Comparison of ENCODE assay signal across 9 mouse cellular contexts in the genomic region with DNA sequence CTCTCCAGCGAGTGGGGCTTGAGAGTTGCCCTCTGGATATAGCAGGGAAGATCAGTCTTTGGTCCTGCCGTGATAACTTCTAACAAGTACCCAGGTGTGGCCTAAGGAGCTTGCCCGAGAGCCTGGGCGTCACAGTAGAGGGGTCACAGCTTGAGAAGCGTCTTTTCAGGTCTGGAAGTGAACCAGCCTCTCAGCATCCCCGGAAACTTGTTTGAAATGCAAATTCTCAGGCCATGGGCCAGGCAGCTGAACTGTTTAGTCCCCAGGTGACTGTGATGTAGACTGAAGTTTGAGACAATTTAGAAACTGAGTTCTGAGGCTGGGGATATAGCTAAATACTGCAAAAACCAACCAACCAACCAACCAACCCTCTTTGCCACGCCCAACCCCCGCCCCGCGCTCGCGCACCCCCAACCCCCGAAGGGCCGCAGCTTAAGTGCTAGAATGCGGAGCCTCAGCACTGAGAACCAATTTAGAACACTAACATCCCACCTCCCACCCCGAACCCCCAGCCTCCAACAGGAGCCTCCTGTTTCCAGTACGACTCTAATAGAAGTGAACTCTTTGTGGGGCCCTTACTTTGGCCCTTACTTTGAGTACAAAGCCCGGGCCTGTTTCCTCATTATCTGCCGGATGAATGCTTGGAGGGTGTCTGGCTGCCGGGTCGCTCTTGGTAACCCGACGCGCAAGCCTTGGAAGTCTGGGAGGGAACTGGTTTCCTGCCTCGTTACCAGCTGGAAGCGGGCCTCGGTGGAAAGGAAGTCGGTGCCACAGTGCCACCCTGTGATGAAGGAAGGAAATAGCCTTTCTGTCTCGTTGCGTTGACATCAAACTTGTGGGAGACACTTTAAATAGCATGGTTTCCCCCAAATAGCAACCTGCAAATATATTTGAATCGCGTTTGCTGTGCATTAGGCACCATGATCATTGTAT.
DNase-seq lines count a peak whose midpoint lies in the region; ATAC-seq and TF ChIP-seq lines count a peak whose summit lies in the region.
"Had no signal": no experiment of that assay in that cellular context is flagged by ENCODE, and none has a peak within 500 bp of the region (broad histone marks: within the 10 kb centered on the region; RNA-seq: fewer than 3 reads in every experiment).

No protein-coding gene starts in this region.

- peak overlapping the region; percentile 78 for H3K9ac ChIP-seq in heart, embryonic 13.5 days
- peak overlapping the region; percentile 32; the same call in 1 of the 2 replicates for H3K9ac ChIP-seq in kidney, postnatal 0 days (ENCODE audit: low read depth, low read length)
- H3K9ac ChIP-seq in liver, adult 2 months (ENCODE audit: low read depth, low read length), result 0 out of 2 replicates have a peak overlapping the region, but pooled peaks have one; percentile 9
- peak overlapping the region; percentile 76 for H3K9ac ChIP-seq in stomach, embryonic 16.5 days (ENCODE audit: low read length)

- H3K4me1 ChIP-seq in heart, embryonic 13.5 days, result peaks cover 20% of the 10 kb centered on the region
- no peaks in the 10 kb centered on the region for H3K4me1 ChIP-seq in kidney, postnatal 0 days (replicated peaks; ENCODE audit: insufficient read depth, low read length)
- peaks cover 3% of the 10 kb centered on the region; the same call in 1 of the 2 replicates for H3K4me1 ChIP-seq in liver, adult 2 months (ENCODE audit: control insufficient read depth, insufficient read depth, low read length)
- H3K4me1 ChIP-seq in stomach, embryonic 16.5 days (ENCODE audit: control insufficient read depth, insufficient read depth, low read length), result peaks cover 6% of the 10 kb centered on the region; the same call in 1 of the 2 replicates

- peak; percentile 94 for DNase-seq in brain, embryonic 14.5 days (ENCODE audit: low read depth)
- peak; percentile 40 for DNase-seq in fibroblast of lung, adult 2 months (ENCODE audit: low read depth)
- DNase-seq in kidney, postnatal 0 days (ENCODE audit: low spot score), result peak; percentile 96
- peak; percentile 51 for DNase-seq in liver, adult 2 months (ENCODE audit: extremely low read depth, low read depth, low spot score)
- DNase-seq in naive thymus-derived CD4-positive, alpha-beta T cell, adult 2 months (ENCODE audit: low read depth), result peak; percentile 50

- no peaks in the 10 kb centered on the region for H3K79me3 ChIP-seq in C2C12 (ENCODE audit: low read depth)

- no peaks in the 10 kb centered on the region for H3K27me3 ChIP-seq in C2C12 (ENCODE audit: control insufficient read depth, insufficient read depth, insufficient read length)
- H3K27me3 ChIP-seq in heart, embryonic 13.5 days (replicated peaks), result peaks cover 3% of the 10 kb centered on the region; the same call in 1 of the 2 replicates
- H3K27me3 ChIP-seq in kidney, postnatal 0 days (ENCODE audit: insufficient read depth, low read length), result no peaks in the 10 kb centered on the region
- H3K27me3 ChIP-seq in liver, adult 2 months (ENCODE audit: control insufficient read depth, insufficient read depth, low read length), result no peaks in the 10 kb centered on the region
- no peaks in the 10 kb centered on the region for H3K27me3 ChIP-seq in stomach, embryonic 16.5 days (ENCODE audit: control insufficient read depth, insufficient read depth, low read length)

- peak; percentile 86 for TF ChIP-seq CTCF in C2C12 (IDR thresholded peaks at IDR 0.05; ENCODE audit: control insufficient read depth, insufficient read depth, insufficient read length)
- TF ChIP-seq CTCF in brain, embryonic 14.5 days (IDR thresholded peaks at IDR 0.05; ENCODE audit: borderline replicate concordance, extremely low read depth, insufficient read depth, insufficient read length), result peak; percentile 91
- peak; percentile 91 for TF ChIP-seq CTCF in kidney, postnatal 0 days (IDR thresholded peaks at IDR 0.05; ENCODE audit: low read depth)
- peak; percentile 94 for TF ChIP-seq CTCF in liver, adult 2 months (IDR thresholded peaks at IDR 0.05; ENCODE audit: low read depth, low read length)

- H3K4me3 ChIP-seq in C2C12 (ENCODE audit: insufficient read depth, poor library complexity, severe bottlenecking), result no peak overlapping the region
- peak overlapping the region; percentile 48 for H3K4me3 ChIP-seq in heart, embryonic 13.5 days
- H3K4me3 ChIP-seq in kidney, postnatal 0 days (replicated peaks; ENCODE audit: low read depth, low read length), result peak overlapping the region; percentile 24
- H3K4me3 ChIP-seq in liver, adult 2 months (ENCODE audit: insufficient read depth, low read depth, low read length), result no peak overlapping the region
- H3K4me3 ChIP-seq in stomach, embryonic 16.5 days (replicated peaks; ENCODE audit: low read length), result peak overlapping the region; percentile 47

- H3K4me2 ChIP-seq in heart, embryonic 13.5 days, result peak overlapping the region; percentile 76
- H3K4me2 ChIP-seq in kidney, postnatal 0 days (ENCODE audit: low read length), result peak overlapping the region; percentile 56
- H3K4me2 ChIP-seq in stomach, embryonic 16.5 days (ENCODE audit: low read depth, low read length), result peak overlapping the region; percentile 92

- WGBS in heart, embryonic 13.5 days, result 8% methylated on average over 32 of the region's 32 CpGs
- WGBS in kidney, postnatal 0 days, result 8% methylated on average over 32 of the region's 32 CpGs
- whole genome bisulfite sequencing in liver, adult 2 months, result 23% methylated on average over 32 of the region's 32 CpGs
- 12% methylated on average over 32 of the region's 32 CpGs for WGBS in stomach, embryonic 16.5 days

- no peaks in the 10 kb centered on the region for H3K36me3 ChIP-seq in C2C12 (ENCODE audit: control insufficient read depth, insufficient read depth)
- H3K36me3 ChIP-seq in heart, embryonic 13.5 days, result no peaks in the 10 kb centered on the region
- no peaks in the 10 kb centered on the region for H3K36me3 ChIP-seq in kidney, postnatal 0 days (ENCODE audit: insufficient read depth, low read length)
- H3K36me3 ChIP-seq in liver, adult 2 months (ENCODE audit: control insufficient read depth, insufficient read depth, low read length), result no peaks in the 10 kb centered on the region
- no peaks in the 10 kb centered on the region for H3K36me3 ChIP-seq in stomach, embryonic 16.5 days (ENCODE audit: control insufficient read depth, insufficient read depth, low read length)

- no peak for TF ChIP-seq POLR2A in brain, embryonic 14.5 days (IDR thresholded peaks at IDR 0.05; ENCODE audit: borderline replicate concordance, extremely low read depth, insufficient read depth, insufficient read length, poor library complexity, severe bottlenecking)
- no peak for TF ChIP-seq POLR2A in liver, adult 2 months (IDR thresholded peaks at IDR 0.05; ENCODE audit: extremely low read depth, insufficient read depth, low read length)

- no peak overlapping the region for H3K27ac ChIP-seq in heart, embryonic 13.5 days (replicated peaks)
- no peak overlapping the region for H3K27ac ChIP-seq in kidney, postnatal 0 days
- H3K27ac ChIP-seq in liver, adult 2 months (replicated peaks; ENCODE audit: insufficient read depth, low read depth, low read length), result no peak overlapping the region
- no peak overlapping the region for H3K27ac ChIP-seq in stomach, embryonic 16.5 days (ENCODE audit: low read length)
- H3K27ac ChIP-seq: macrophage had no signal

- H3ac ChIP-seq in C2C12 (ENCODE audit: control insufficient read depth, insufficient read length, low read depth), result no peak overlapping the region

- ATAC-seq in heart, embryonic 13.5 days (ENCODE audit: extremely low read depth, insufficient number of reproducible peaks, low FRiP score, low TSS enrichment), result no peak
- peak; percentile 65; the same call in 1 of the 2 replicates for ATAC-seq in kidney, postnatal 0 days (replicated peaks; ENCODE audit: low FRiP score, low read depth)
- ATAC-seq in stomach, embryonic 16.5 days (ENCODE audit: insufficient read depth, low FRiP score), result peak; percentile 87; the same call in 1 of the 2 replicates

- H3K9me3 ChIP-seq in heart, embryonic 13.5 days, result no peaks in the 10 kb centered on the region
- no peaks in the 10 kb centered on the region for H3K9me3 ChIP-seq in kidney, postnatal 0 days (replicated peaks; ENCODE audit: low read length)
- no peaks in the 10 kb centered on the region for H3K9me3 ChIP-seq in stomach, embryonic 16.5 days (replicated peaks; ENCODE audit: control insufficient read depth, low read length)

- H3K79me2 ChIP-seq in C2C12 (ENCODE audit: control insufficient read depth, insufficient read depth), result no peaks in the 10 kb centered on the region
- H3K79me2 ChIP-seq in liver, adult 2 months (ENCODE audit: control insufficient read depth, insufficient read depth, low read length), result no peaks in the 10 kb centered on the region

TF ChIP-seq in C2C12, 6 proteins besides CTCF, POLR2A, EP300 and RAD21:
- TF ChIP-seq USF1 (IDR thresholded peaks at IDR 0.05; ENCODE audit: low read depth) (no peak), MYOD1 (IDR thresholded peaks at IDR 0.05; ENCODE audit: control insufficient read depth, insufficient read length, low read depth) (no peak), MAX (IDR thresholded peaks at IDR 0.05) (peak; percentile 55)

Comparison
In these comparisons a context has a peak if more than half of its experiments do, and no peak if none do; other contexts are left out.
1. H3K4me3 ChIP-seq: peak in heart, embryonic 13.5 days (single experiment), kidney, postnatal 0 days (single experiment) and stomach, embryonic 16.5 days (single experiment); none in C2C12 (single experiment) and liver, adult 2 months (single experiment).
2. DNase-seq: peak in every context shown above with its lines; median percentile 96 in kidney, postnatal 0 days; 94 in brain, embryonic 14.5 days; 51 in liver, adult 2 months; 50 in naive thymus-derived CD4-positive, alpha-beta T cell, adult 2 months; 40 in fibroblast of lung, adult 2 months.
3. H3K9ac ChIP-seq: peak in every context shown above with its lines; median percentile 78 in heart, embryonic 13.5 days; 76 in stomach, embryonic 16.5 days; 32 in kidney, postnatal 0 days; 9 in liver, adult 2 months.
4. Peak in every context shown above with its lines, with median percentiles within 50 percentile points of each other: CTCF ChIP-seq and H3K4me2 ChIP-seq.